Mouse (Mus musculus) brown adipose tissue, adult 24 weeks (tissue): Measurements from ENCODE around the gene Ak2. TPM values are rescaled to one million over a fixed set of nuclear protein-coding genes. Genes with fewer than 3 reads are reported as not detected.

ENCODE experiments used
- H3K27ac ChIP-seq: fragments of 200-500 bp; replicated peaks from 2 replicates; pipeline ENCODE4 v1.5.1; 2012; ENCODE audit warnings: low read depth, mild to moderate bottlenecking, low read length
- H3K4me1 ChIP-seq: fragments of 200-500 bp; 2 replicates; pipeline ENCODE4 v1.6.1; 2012; ENCODE audit warnings: low read length, mixed read lengths; ENCODE audit not compliant: control insufficient read depth, insufficient read depth, insufficient read length
- H3K4me3 ChIP-seq: fragments of 200-500 bp; 2 replicates; pipeline ENCODE4 v1.5.1; 2012; ENCODE audit warnings: low read depth, mild to moderate bottlenecking, low read length, moderate library complexity; ENCODE audit not compliant: insufficient read depth
- polyA plus RNA-seq: library from polyadenylated mRNA; stranded (reverse); fragments of >200 nt; gene quantifications from 2 replicates; pipeline ENCODE4 v1.2.4, GENCODE M21; 2012; ENCODE audit not compliant: missing spikeins, insufficient read depth, insufficient read length

Gene Ak2
- polyA plus RNA-seq, 1 experiment = 382 TPM

- Histone ChIP-seq H3K4me3 (peak within 1 kb of the TSS; percentile 96), H3K27ac (peak within 1 kb of the TSS; percentile 27), H3K4me1 (peaks cover 11% of the 10 kb centered on the region; the same call in 1 of the 2 replicates)
These were observed 66.7 kb downstream of the Ak2 start, which contains the start of gene Rnf19b for GRCm38 (mm10) chr4:129058207-129059092. Gene Rnf19b, plus strand, starts transcription at chr4:129058271.

GRCm38 (mm10) chr4:129059125-129059551, 67.4 kb downstream of the Ak2 start:
- H3K27ac ChIP-seq = peak overlapping the region; percentile 20; the same call in 1 of the 2 replicates
- H3K4me3 ChIP-seq = peak overlapping the region; percentile 96
- peaks cover 11% of the 10 kb centered on the region; the same call in 1 of the 2 replicates for H3K4me1 ChIP-seq

GRCm38 (mm10) chr4:129059922-129060321, 68.2 kb downstream of the Ak2 start:
- H3K4me1 ChIP-seq = peaks cover 11% of the 10 kb centered on the region; the same call in 1 of the 2 replicates
- H3K27ac ChIP-seq = peak overlapping the region; percentile 58
- H3K4me3 ChIP-seq = peak overlapping the region; percentile 96

Other genes starting within 250 kb of the Ak2 start
- gene A3galt2, start 236.6 kb upstream of the Ak2 start, polyA plus RNA-seq = not detected in 2 replicates
- gene Zfp362, start 185.9 kb upstream of the Ak2 start, polyA plus RNA-seq = 6.6 and 8.2 TPM in 2 replicates
- 0.40 and 0.50 TPM in 2 replicates for gene Trim62, start 108.4 kb upstream of the Ak2 start, polyA plus RNA-seq
- gene Azin2, start 29.5 kb upstream of the Ak2 start, polyA plus RNA-seq = 3.8 and 4.8 TPM in 2 replicates
- gene Rnf19b, start 66.3 kb downstream of the Ak2 start, polyA plus RNA-seq = 13.1 and 15.5 TPM in 2 replicates
- gene Tmem54, start 113.6 kb downstream of the Ak2 start, polyA plus RNA-seq = not detected in 2 replicates
- not detected in 2 replicates for gene Hpca, start 130.1 kb downstream of the Ak2 start, polyA plus RNA-seq
- gene Fndc5, start 145.0 kb downstream of the Ak2 start, polyA plus RNA-seq = 1.2 and 1.8 TPM in 2 replicates
- gene S100pbp, start 197.8 kb downstream of the Ak2 start, polyA plus RNA-seq = 4.6 and 12.6 TPM in 2 replicates
- gene Yars, start 197.8 kb downstream of the Ak2 start, polyA plus RNA-seq = 18.8 and 19.3 TPM in 2 replicates